26 mouse cellular contexts compared by ENCODE assay signal in genomic region chr10:54254874-54255641, GRCm38 (mm10).
"Had no signal": no experiment of that assay in that cellular context is flagged by ENCODE, and none has a peak within 500 bp of the region (broad histone marks: within the 10 kb centered on the region; RNA-seq: fewer than 3 reads in every experiment).

No protein-coding gene starts in this region.

- H3K36me3 ChIP-seq: heart, embryonic 10.5 days; heart, embryonic 12.5 days; hindbrain, embryonic 10.5 days; hindbrain, embryonic 12.5 days; intestine, embryonic 15.5 days; limb, embryonic 10.5 days; limb, embryonic 12.5 days; liver, embryonic 13.5 days; liver, embryonic 15.5 days had no signal

- H3K4me2 ChIP-seq: heart, embryonic 12.5 days; hindbrain, embryonic 12.5 days; hindbrain, embryonic 14.5 days; intestine, embryonic 15.5 days; limb, embryonic 12.5 days; liver, embryonic 11.5 days; liver, embryonic 13.5 days; liver, embryonic 15.5 days had no signal

- H3K27ac ChIP-seq: gastrocnemius, adult 2 months; heart, embryonic 10.5 days; hindbrain, embryonic 10.5 days; hindbrain, embryonic 12.5 days; hindbrain, embryonic 14.5 days; intestine, embryonic 15.5 days; limb, embryonic 10.5 days; limb, embryonic 12.5 days; liver, embryonic 13.5 days; liver, embryonic 15.5 days had no signal

- H3K9me3 ChIP-seq: heart, embryonic 10.5 days; heart, embryonic 12.5 days; hindbrain, embryonic 10.5 days; hindbrain, embryonic 12.5 days; intestine, embryonic 15.5 days; limb, embryonic 10.5 days; limb, embryonic 12.5 days; liver, embryonic 13.5 days; liver, embryonic 15.5 days had no signal

- H3K4me1 ChIP-seq: heart, embryonic 10.5 days; heart, embryonic 12.5 days; hindbrain, embryonic 10.5 days; hindbrain, embryonic 12.5 days; intestine, embryonic 15.5 days; limb, embryonic 10.5 days; limb, embryonic 12.5 days; liver, embryonic 13.5 days; liver, embryonic 15.5 days had no signal

- ATAC-seq: hindbrain, embryonic 16.5 days; intestine, embryonic 15.5 days; intestine, postnatal 0 days had no signal

- H3K27me3 ChIP-seq: heart, embryonic 12.5 days; hindbrain, embryonic 12.5 days; intestine, embryonic 15.5 days; limb, embryonic 12.5 days; liver, embryonic 13.5 days; liver, embryonic 15.5 days had no signal

- H3K4me3 ChIP-seq: gastrocnemius, adult 2 months; heart, embryonic 10.5 days; heart, embryonic 12.5 days; hindbrain, embryonic 10.5 days; hindbrain, embryonic 12.5 days; intestine, embryonic 15.5 days; limb, embryonic 10.5 days; limb, embryonic 12.5 days; liver, embryonic 13.5 days; liver, embryonic 15.5 days had no signal

- DNase-seq: gastrocnemius, adult 2 months; gastrocnemius, postnatal 10 days; gastrocnemius, postnatal 25 days; heart, adult 18-20 months; heart, postnatal 10 days; heart, postnatal 4 days; kidney, adult 18-20 months; kidney, adult 8-10 months; kidney, postnatal 14 days; kidney, postnatal 36 days; layer of hippocampus, adult 9-11 months; layer of hippocampus, postnatal 36 days; liver; liver, embryonic 13.5 days had no signal

- H3K9ac ChIP-seq: heart, embryonic 12.5 days; hindbrain, embryonic 12.5 days; hindbrain, embryonic 14.5 days; intestine, embryonic 15.5 days; limb, embryonic 12.5 days; liver, embryonic 13.5 days; liver, embryonic 15.5 days had no signal
